Mouse (Mus musculus) heart, embryonic 11.5 days (tissue): ENCODE data around the gene Dusp2. TPM values are rescaled to one million over a fixed set of nuclear protein-coding genes. Genes with fewer than 3 reads are reported as not detected.

Experiments used
- ATAC-seq: fragments of 200-750 bp; cut with Nextera tagmentation; replicated peaks from 2 replicates; pipeline ENCODE4 v1.8.0; 2017; ENCODE audit warnings: moderate library complexity; ENCODE audit not compliant: insufficient number of reproducible peaks, low FRiP score, low TSS enrichment
- H3K27ac ChIP-seq: fragments of 300-500 bp; sonication (generic); 2 replicates; pipeline ENCODE4 v1.5.1; 2014; ENCODE audit warnings: mild to moderate bottlenecking, low read depth, low read length
- H3K27me3 ChIP-seq: fragments of 300-500 bp; sonication (generic); 2 replicates; pipeline ENCODE4 v1.6.1; 2014; ENCODE audit warnings: mild to moderate bottlenecking, low read length, mixed read lengths; ENCODE audit not compliant: control insufficient read depth, insufficient read depth
- H3K36me3 ChIP-seq: fragments of 300-500 bp; sonication (generic); 2 replicates; pipeline ENCODE4 v1.6.1; 2014; ENCODE audit warnings: mild to moderate bottlenecking, low read length, moderate library complexity, mixed read lengths; ENCODE audit not compliant: control insufficient read depth, insufficient read depth
- H3K4me1 ChIP-seq: fragments of 300-500 bp; sonication (generic); 2 replicates; pipeline ENCODE4 v1.6.1; 2014; ENCODE audit warnings: low read length; ENCODE audit not compliant: control insufficient read depth, insufficient read depth
- H3K4me2 ChIP-seq: fragments of 300-500 bp; sonication (generic); 2 replicates; pipeline ENCODE4 v1.6.1; 2014; ENCODE audit warnings: mild to moderate bottlenecking, moderate library complexity
- H3K4me3 ChIP-seq: fragments of 300-500 bp; sonication (generic); 2 replicates; pipeline ENCODE4 v1.5.1; 2014; ENCODE audit warnings: low read depth, low read length
- H3K9ac ChIP-seq: fragments of 300-500 bp; sonication (generic); 2 replicates; pipeline ENCODE4 v1.6.1; 2014; ENCODE audit warnings: mild to moderate bottlenecking, low read depth, low read length, moderate library complexity
- H3K9me3 ChIP-seq: fragments of 300-500 bp; sonication (generic); replicated peaks from 2 replicates; pipeline ENCODE4 v1.6.1; 2016; ENCODE audit warnings: low read length; ENCODE audit not compliant: control insufficient read depth
- WGBS: fragments of 180-500 bp; shearing (Covaris S2); extraction: QIAGEN DNeasy Blood & Tissue Kit; methylation state at CpG from one replicate; pipeline ENCODE4 v1.1.7; 2014; ENCODE audit not compliant: insufficient replicate concordance; 5-methylcytosine and 5-hydroxymethylcytosine counted together
- polyA plus RNA-seq: library from polyadenylated mRNA; unstranded; fragments of >200 nt; fragmentation: Nextera tagmentation; extraction: Ambion mirVana; gene quantifications from 2 replicates; pipeline ENCODE4 v1.2.1, GENCODE M21; 2014

Dusp2 gene
- polyA plus RNA-seq, 1 experiment from 2014 or later, result 17.4 TPM

GRCm38 (mm10) chr2:127363696-127364095 lies 27.7 kb downstream of the Dusp2 start:
- peaks cover 17% of the 10 kb centered on the region for H3K4me1 ChIP-seq
- peaks cover 50% of the 10 kb centered on the region for H3K27me3 ChIP-seq
- H3K4me3 ChIP-seq, result peak overlapping the region; percentile 57
- ATAC-seq, result no peak
- 4% methylated on average over 20 of the region's 20 CpGs for WGBS
- peak overlapping the region; percentile 71; the same call in 1 of the 2 replicates for H3K27ac ChIP-seq
- H3K9me3 ChIP-seq, result no peaks in the 10 kb centered on the region
- H3K36me3 ChIP-seq, result no peaks in the 10 kb centered on the region; the same call in 1 of the 2 replicates
- H3K9ac ChIP-seq, result peak overlapping the region; percentile 67
- peak overlapping the region; percentile 82 for H3K4me2 ChIP-seq

- Histone ChIP-seq H3K27me3 (peaks cover 50% of the 10 kb centered on the region), H3K4me2 (peak overlapping the region; percentile 82), H3K9me3 (no peaks in the 10 kb centered on the region), H3K36me3 (no peaks in the 10 kb centered on the region; the same call in 1 of the 2 replicates), H3K27ac (no peak overlapping the region), H3K4me1 (peaks cover 20% of the 10 kb centered on the region), H3K4me3 (peak overlapping the region; percentile 57), H3K9ac (peak overlapping the region; percentile 58)
- ATAC-seq, result no peak
- 16% methylated on average over 8 of the region's 8 CpGs for WGBS
Measured at GRCm38 (mm10) chr2:127364452-127364851, 28.5 kb downstream of the Dusp2 start.

GRCm38 (mm10) chr2:127367126-127367820 lies 31.3 kb downstream of the Dusp2 start:
- Histone ChIP-seq H3K27me3 (peaks cover 33% of the 10 kb centered on the region), H3K4me1 (peaks cover 46% of the 10 kb centered on the region), H3K4me3 (0 out of 2 replicates have a peak overlapping the region, but pooled peaks have one; percentile 1), H3K9ac (no peak overlapping the region), H3K27ac (no peak overlapping the region), H3K4me2 (peak overlapping the region; percentile 82), H3K36me3 (no peaks in the 10 kb centered on the region; the same call in 1 of the 2 replicates), H3K9me3 (no peaks in the 10 kb centered on the region)
- WGBS, result 46% methylated on average over 10 of the region's 10 CpGs
- no peak for ATAC-seq

GRCm38 (mm10) chr2:127369703-127370376 lies 33.9 kb downstream of the Dusp2 start:
- 55% methylated on average over 5 of the region's 5 CpGs for WGBS
- Histone ChIP-seq H3K27ac (peak overlapping the region; percentile 90), H3K9ac (peak overlapping the region; percentile 72), H3K4me3 (peak overlapping the region; percentile 37), H3K4me2 (peak overlapping the region; percentile 65), H3K27me3 (peaks cover 14% of the 10 kb centered on the region), H3K36me3 (no peaks in the 10 kb centered on the region; the same call in 1 of the 2 replicates), H3K4me1 (peaks cover 41% of the 10 kb centered on the region), H3K9me3 (no peaks in the 10 kb centered on the region)
- ATAC-seq, result no peak

GRCm38 (mm10) chr2:127370561-127371483 lies 34.9 kb downstream of the Dusp2 start:
- H3K4me1 ChIP-seq, result peaks cover 48% of the 10 kb centered on the region
- H3K4me2 ChIP-seq, result peak overlapping the region; percentile 65
- WGBS, result 13% methylated on average over 9 of the region's 9 CpGs
- H3K9me3 ChIP-seq, result no peaks in the 10 kb centered on the region
- peak overlapping the region; percentile 90 for H3K27ac ChIP-seq
- H3K9ac ChIP-seq, result peak overlapping the region; percentile 72
- no peaks in the 10 kb centered on the region; the same call in 1 of the 2 replicates for H3K36me3 ChIP-seq
- H3K27me3 ChIP-seq, result peaks cover 6% of the 10 kb centered on the region
- ATAC-seq, result peak; percentile 80
- H3K4me3 ChIP-seq, result peak overlapping the region; percentile 37

- H3K27ac ChIP-seq, result peak overlapping the region; percentile 90
- H3K9me3 ChIP-seq, result no peaks in the 10 kb centered on the region
- peak; percentile 80 for ATAC-seq
- H3K4me1 ChIP-seq, result peaks cover 53% of the 10 kb centered on the region
- no peaks in the 10 kb centered on the region; the same call in 1 of the 2 replicates for H3K36me3 ChIP-seq
- H3K4me2 ChIP-seq, result peak overlapping the region; percentile 65
- peak overlapping the region; percentile 35; the same call in 1 of the 2 replicates for H3K9ac ChIP-seq
- H3K27me3 ChIP-seq, result peaks cover under 1% of the 10 kb centered on the region; the same call in 1 of the 2 replicates
- no CpG with 5 or more reads among the region's 1 CpGs for WGBS
- H3K4me3 ChIP-seq, result no peak overlapping the region
Measured at GRCm38 (mm10) chr2:127371484-127371861, 35.5 kb downstream of the Dusp2 start.

- Histone ChIP-seq H3K27ac (peak overlapping the region; percentile 90), H3K9ac (no peak overlapping the region), H3K27me3 (no peaks in the 10 kb centered on the region), H3K36me3 (no peaks in the 10 kb centered on the region; the same call in 1 of the 2 replicates), H3K4me3 (no peak overlapping the region), H3K4me1 (peaks cover 53% of the 10 kb centered on the region), H3K4me2 (peak overlapping the region; percentile 65), H3K9me3 (no peaks in the 10 kb centered on the region)
- WGBS, result 75% methylated on average over 2 of the region's 2 CpGs
- peak; percentile 44 for ATAC-seq
Measured at GRCm38 (mm10) chr2:127372082-127372481, 36.1 kb downstream of the Dusp2 start.

GRCm38 (mm10) chr2:127374131-127374530 lies 38.2 kb downstream of the Dusp2 start:
- Histone ChIP-seq H3K27ac (peak overlapping the region; percentile 64), H3K36me3 (no peaks in the 10 kb centered on the region), H3K9ac (no peak overlapping the region; the same call in 1 of the 2 replicates), H3K4me2 (peak overlapping the region; percentile 41), H3K4me1 (peaks cover 62% of the 10 kb centered on the region), H3K27me3 (no peaks in the 10 kb centered on the region), H3K4me3 (no peak overlapping the region), H3K9me3 (no peaks in the 10 kb centered on the region)
- ATAC-seq, result no peak
- whole genome bisulfite sequencing, result 66% methylated on average over 3 of the region's 3 CpGs
